Mouse (Mus musculus): ENCODE measurements around the gene Gm4027. TPM values are rescaled to one million over a fixed set of nuclear protein-coding genes. Genes with fewer than 3 reads are reported as not detected.
"Not testable (repeated sequence)": the region's sequence is repeated elsewhere in the genome, so short reads cannot be mapped to it uniquely, and the experiment has no call there.

Gm4027 gene
- not detected in 2 replicates for polyA plus RNA-seq (2015; fragmentation: Nextera tagmentation; extraction: Ambion mirVana)

DNA sequence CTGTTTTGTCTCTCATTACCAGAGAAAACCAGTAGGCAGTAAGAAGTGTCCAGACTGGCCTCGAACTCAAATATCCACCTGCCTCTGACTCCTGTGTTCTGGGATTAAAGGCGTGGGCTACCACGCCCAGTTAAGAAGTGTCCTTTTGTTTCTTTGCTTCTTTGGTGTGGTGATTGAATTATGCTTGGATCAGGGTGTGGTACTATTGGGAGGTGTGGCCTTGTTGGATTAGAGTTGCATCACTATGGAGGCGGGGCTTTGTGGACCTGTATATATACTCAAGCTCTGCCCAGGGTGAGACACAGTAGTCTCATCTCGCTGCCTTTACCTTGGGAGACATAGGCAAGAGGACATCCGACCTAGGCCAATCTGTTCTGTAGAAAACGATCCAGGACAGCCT is at the start of gene Gm4027:
Gene Gm4027, plus strand, starts transcription at position 301 of the 400 bp plus-strand sequence.
- H3K27me3 ChIP-seq; H3K9me3 ChIP-seq (replicated peaks); ATAC-seq (replicated peaks; ENCODE audit: insufficient number of reproducible peaks, insufficient read depth, low FRiP score, low read depth); H3K4me3 ChIP-seq; H3K27ac ChIP-seq; H3K9ac ChIP-seq; H3K4me2 ChIP-seq; H3K4me1 ChIP-seq (replicated peaks); H3K36me3 ChIP-seq: not testable (repeated sequence)
- 74% methylated on average over 5 of the region's 7 CpGs for WGBS

DNA sequence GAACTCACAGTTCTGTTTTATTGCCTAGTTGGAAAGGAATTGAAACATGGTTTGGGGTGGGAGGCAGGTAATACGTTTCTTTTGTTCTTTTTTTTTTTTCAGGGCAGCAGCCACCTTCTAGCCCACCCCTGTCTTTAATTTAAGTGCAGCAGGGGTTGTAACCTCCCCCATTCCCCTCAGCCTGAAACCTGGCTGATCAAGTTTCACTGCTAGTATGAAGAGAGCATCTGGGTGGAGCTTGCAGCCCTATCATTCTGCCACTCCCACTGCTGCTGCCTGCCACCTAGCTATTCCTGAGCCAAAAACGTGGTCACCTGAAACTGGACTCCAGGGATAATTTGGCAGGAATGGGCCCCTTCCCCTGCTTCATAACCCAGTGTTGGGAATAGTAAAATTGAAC is 17.3 kb upstream of the Gm4027 start:
- not testable (repeated sequence) for H3K9ac ChIP-seq; H3K27ac ChIP-seq; H3K4me3 ChIP-seq; H3K27me3 ChIP-seq; H3K9me3 ChIP-seq (replicated peaks); ATAC-seq (replicated peaks; ENCODE audit: insufficient number of reproducible peaks, insufficient read depth, low FRiP score, low read depth); H3K36me3 ChIP-seq; H3K4me2 ChIP-seq; H3K4me1 ChIP-seq (replicated peaks)
- WGBS, result 2% methylated on average over 2 of the region's 2 CpGs

DNA sequence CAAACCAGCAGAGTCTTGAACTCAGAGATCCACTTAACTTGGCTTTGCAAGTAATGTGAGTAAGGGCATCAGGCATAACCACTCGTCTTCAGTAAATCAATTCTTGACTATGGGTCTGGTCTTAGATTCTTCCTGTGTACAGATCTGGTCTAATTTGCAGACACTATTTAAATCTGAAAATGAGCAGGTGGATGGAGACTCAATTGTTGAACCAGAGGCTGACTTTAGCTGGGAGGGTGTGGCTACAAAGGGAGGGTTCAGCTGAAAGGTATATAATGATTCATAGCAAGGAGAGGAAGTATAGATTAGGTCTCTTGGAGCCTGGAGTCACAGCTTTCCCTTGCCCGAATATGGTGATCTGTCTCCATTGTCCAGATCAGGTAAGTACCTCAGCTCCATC is 16.3 kb upstream of the Gm4027 start, which contains the start of gene Oog1:
Gene Oog1, plus strand, starts transcription at position 301 of the 400 bp plus-strand sequence.
- not testable (repeated sequence) for H3K9ac ChIP-seq; H3K27me3 ChIP-seq; H3K36me3 ChIP-seq; ATAC-seq (replicated peaks; ENCODE audit: insufficient number of reproducible peaks, insufficient read depth, low FRiP score, low read depth); H3K4me3 ChIP-seq; H3K27ac ChIP-seq; H3K4me2 ChIP-seq; H3K9me3 ChIP-seq (replicated peaks); H3K4me1 ChIP-seq (replicated peaks)
- 67% methylated on average over 1 of the region's 2 CpGs for WGBS

GRCm38 (mm10) chr12:87644520-87644919 is 25.9 kb downstream of the Gm4027 start, which contains the start of gene Gm16381:
Gm16381 (minus strand) TSS chr12:87644620.
- H3K4me1 ChIP-seq (replicated peaks); H3K9me3 ChIP-seq (replicated peaks); H3K36me3 ChIP-seq; H3K4me2 ChIP-seq; H3K4me3 ChIP-seq; H3K27ac ChIP-seq; H3K9ac ChIP-seq; ATAC-seq (replicated peaks; ENCODE audit: insufficient number of reproducible peaks, insufficient read depth, low FRiP score, low read depth); H3K27me3 ChIP-seq: not testable (repeated sequence)
- WGBS, result 72% methylated on average over 2 of the region's 2 CpGs

GRCm38 (mm10) chr12:87652916-87653703 is 34.4 kb downstream of the Gm4027 start:
- H3K27me3 ChIP-seq; H3K27ac ChIP-seq; H3K9ac ChIP-seq; ATAC-seq (replicated peaks; ENCODE audit: insufficient number of reproducible peaks, insufficient read depth, low FRiP score, low read depth); H3K36me3 ChIP-seq; H3K4me3 ChIP-seq; H3K4me2 ChIP-seq; H3K4me1 ChIP-seq (replicated peaks); H3K9me3 ChIP-seq (replicated peaks): not testable (repeated sequence)
- WGBS, result 59% methylated on average over 2 of the region's 4 CpGs

Other genes with a start within 250 kb of the Gm4027 start
- gene Sptlc2, start 230.5 kb upstream of the Gm4027 start, polyA plus RNA-seq (2015; fragmentation: Nextera tagmentation; extraction: Ambion mirVana), result 62.8 and 66.7 TPM in 2 replicates
- gene Slirp, start 175.0 kb upstream of the Gm4027 start, polyA plus RNA-seq (2015; fragmentation: Nextera tagmentation; extraction: Ambion mirVana), result 221 and 261 TPM in 2 replicates
- 33.4 and 35.6 TPM in 2 replicates for gene Alkbh1, start 174.9 kb upstream of the Gm4027 start, polyA plus RNA-seq (2015; fragmentation: Nextera tagmentation; extraction: Ambion mirVana)
- gene Snw1, start 146.6 kb upstream of the Gm4027 start, polyA plus RNA-seq (2015; fragmentation: Nextera tagmentation; extraction: Ambion mirVana), result 71.0 and 75.3 TPM in 2 replicates
- not detected in 2 replicates for gene Gm5788, start 124.1 kb upstream of the Gm4027 start, polyA plus RNA-seq (2015; fragmentation: Nextera tagmentation; extraction: Ambion mirVana)
- not detected in 2 replicates for gene Gm8300, start 104.6 kb upstream of the Gm4027 start, polyA plus RNA-seq (2015; fragmentation: Nextera tagmentation; extraction: Ambion mirVana)
- not detected in 2 replicates for gene Oog1, start 16.2 kb upstream of the Gm4027 start, polyA plus RNA-seq (2015; fragmentation: Nextera tagmentation; extraction: Ambion mirVana)
- not detected in 2 replicates for gene Gm16381, start 25.8 kb downstream of the Gm4027 start, polyA plus RNA-seq (2015; fragmentation: Nextera tagmentation; extraction: Ambion mirVana)
- gene Gm21319, start 156.9 kb downstream of the Gm4027 start, polyA plus RNA-seq (2015; fragmentation: Nextera tagmentation; extraction: Ambion mirVana), result not detected in 2 replicates
- not detected in 2 replicates for gene Gm21936, start 176.6 kb downstream of the Gm4027 start, polyA plus RNA-seq (2015; fragmentation: Nextera tagmentation; extraction: Ambion mirVana)
- gene BB287469, start 197.7 kb downstream of the Gm4027 start, polyA plus RNA-seq (2015; fragmentation: Nextera tagmentation; extraction: Ambion mirVana), result not detected in 2 replicates
- not detected in 2 replicates for gene Gm2001, start 223.5 kb downstream of the Gm4027 start, polyA plus RNA-seq (2015; fragmentation: Nextera tagmentation; extraction: Ambion mirVana)

Measured in heart, embryonic 15.5 days (tissue).